Mouse (Mus musculus) ES-E14 (cell line): ENCODE data around the gene Uts2b. TPM values are rescaled to one million over a fixed set of nuclear protein-coding genes. Genes with fewer than 3 reads are reported as not detected.
"Not testable (repeated sequence)": the region's sequence is repeated elsewhere in the genome, so short reads cannot be mapped to it uniquely, and the experiment has no call there.

Experiments
- DNase-seq: peaks from one replicate; pipeline ENCODE4 v3.0.0-alpha.2; 2013; ENCODE audit warnings: low read depth, low spot score
- H3K27ac ChIP-seq: 2 replicates; pipeline ENCODE4 v1.5.1; 2012; ENCODE audit warnings: low read depth, mild to moderate bottlenecking, low read length, moderate library complexity, mixed read lengths; ENCODE audit not compliant: poor library complexity, insufficient read depth, severe bottlenecking
- H3K36me3 ChIP-seq: 2 replicates; pipeline ENCODE4 v1.6.1; 2012; ENCODE audit warnings: mild to moderate bottlenecking, low read length, moderate library complexity, mixed read lengths; ENCODE audit not compliant: control insufficient read depth, poor library complexity, insufficient read depth, severe bottlenecking
- H3K4me1 ChIP-seq, 2 experiments: fragments of 150-350 bp in 1 of 2; sonication (generic) in 1 of 2; 2 replicates each; pipeline ENCODE4 v1.6.1; 2012; ENCODE audit warnings: low read length in 2 of 2, mild to moderate bottlenecking in 1 of 2, mixed read lengths in 1 of 2; ENCODE audit not compliant: control insufficient read depth in 2 of 2, insufficient read depth in 2 of 2, poor library complexity in 1 of 2
- H3K4me3 ChIP-seq, 2 experiments: fragments of 150-350 bp in 1 of 2; sonication (generic) in 1 of 2; 2 replicates each; pipeline ENCODE4 v1.5.1; 2012; ENCODE audit warnings: low read length in 2 of 2, low read depth in 1 of 2, mild to moderate bottlenecking in 1 of 2, mixed read lengths in 1 of 2; ENCODE audit not compliant: insufficient read depth in 1 of 2, poor library complexity in 1 of 2, severe bottlenecking in 1 of 2
- H3K9ac ChIP-seq: 2 replicates; pipeline ENCODE4 v1.6.1; 2012; ENCODE audit warnings: low read depth, mild to moderate bottlenecking, low read length, mixed read lengths; ENCODE audit not compliant: poor library complexity, insufficient read depth, severe bottlenecking
- H3K9me3 ChIP-seq: fragments of 150-350 bp; sonication (generic); 2 replicates; pipeline ENCODE4 v1.6.1; 2012; ENCODE audit warnings: low read depth, mild to moderate bottlenecking, low read length; ENCODE audit not compliant: control insufficient read depth, insufficient read depth
- CHD2 ChIP-seq: IDR thresholded peaks from 2 replicates; pipeline ENCODE4 v1.6.1; 2014; ENCODE audit warnings: mild to moderate bottlenecking, low read depth, low read length, inconsistent platforms
- HCFC1 ChIP-seq: IDR thresholded peaks from 2 replicates; pipeline ENCODE4 v1.6.1; 2012; ENCODE audit warnings: low read length, inconsistent platforms, borderline replicate concordance; ENCODE audit not compliant: insufficient read depth
- MAFK ChIP-seq: IDR thresholded peaks from 2 replicates; pipeline ENCODE4 v1.6.1; 2014; ENCODE audit warnings: mild to moderate bottlenecking, low read depth, low read length, inconsistent platforms; ENCODE audit not compliant: insufficient read depth
- ZC3H11A ChIP-seq: IDR thresholded peaks from 2 replicates; pipeline ENCODE4 v1.6.1; 2012; ENCODE audit warnings: low read depth, mild to moderate bottlenecking, inconsistent platforms, low read length, borderline replicate concordance
- ZNF384 ChIP-seq: IDR thresholded peaks from 2 replicates; pipeline ENCODE4 v1.6.1; 2012; ENCODE audit warnings: low read depth, low read length, inconsistent platforms
- in situ Hi-C, 2 experiments: fragments of 600-800 bp; cut with MboI; formaldehyde crosslinking; loops; one replicate each; pipeline ENCODE4 v1.15.1; 2025; ENCODE audit warnings: low sequenced_read_pairs in 2 of 2, inconsistent platforms in 1 of 2; ENCODE audit not compliant: unreplicated experiment in 2 of 2
- total RNA-seq: library from RNA; depleted of rRNA; stranded (reverse); fragments of 300-350 nt; gene quantifications from 2 replicates; pipeline ENCODE4 v1.2.3, GENCODE M21; 2012; rRNA removed

Gene Uts2b
- total RNA-seq, 1 experiment, result 0.76 TPM

DNA sequence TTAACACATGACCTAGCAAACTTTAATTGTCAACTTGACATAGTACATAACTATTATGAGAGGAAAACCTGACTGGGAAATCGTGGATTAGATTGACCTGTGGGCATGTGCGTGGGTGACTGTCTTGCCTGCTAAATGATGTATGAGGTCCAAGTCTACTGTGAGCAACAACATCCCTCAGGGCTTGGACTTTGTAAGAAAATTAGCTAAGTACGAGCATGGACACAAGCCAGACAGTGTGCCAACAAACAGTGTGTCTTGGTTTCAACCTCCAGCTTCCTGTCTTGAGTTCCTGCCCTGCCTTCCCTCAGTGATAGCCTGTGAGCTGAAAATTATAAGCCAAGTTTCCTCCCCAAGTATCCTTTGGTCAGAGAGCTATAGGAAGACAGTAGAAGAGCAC is 22.5 kb downstream of the Uts2b start:
- H3K9me3 ChIP-seq, result no peaks in the 10 kb centered on the region
- TF ChIP-seq CHD2, result no peak
- in situ Hi-C loops, result no loop called here

DNA sequence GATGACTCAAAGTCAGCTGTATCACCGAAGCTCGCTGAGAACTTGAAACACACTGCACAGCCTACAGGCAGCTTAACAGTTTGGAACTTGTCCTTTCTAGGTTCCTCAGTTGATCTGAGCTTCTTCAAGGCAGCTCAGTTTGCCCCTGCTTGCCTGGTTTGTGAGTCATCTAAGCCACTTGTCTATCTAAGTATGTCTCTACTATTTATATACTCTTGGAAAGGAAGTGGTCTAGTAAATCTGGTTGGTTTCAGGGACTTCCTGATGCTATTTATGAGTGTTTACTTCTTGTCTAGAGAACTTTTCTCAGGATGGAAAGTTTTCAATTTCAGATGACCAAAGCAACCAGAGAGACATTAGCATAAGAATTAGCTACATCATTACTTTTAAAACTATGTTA is 43.6 kb downstream of the Uts2b start:
- Histone ChIP-seq H3K36me3 (no peaks in the 10 kb centered on the region), H3K4me1 (no peaks in the 10 kb centered on the region), H3K9me3 (no peaks in the 10 kb centered on the region), H3K4me3 (no peak overlapping the region), H3K27ac (no peak overlapping the region), H3K9ac (no peak overlapping the region)
- DNase-seq, result no peak
- in situ Hi-C loops, result no loop called here
- TF ChIP-seq MAFK, result no peak

More for the DNA sequence above, 22.5 kb downstream of the Uts2b start:
- H3K4me1 ChIP-seq, result no peaks in the 10 kb centered on the region
- H3K9ac ChIP-seq, result no peak overlapping the region
- H3K36me3 ChIP-seq, result no peaks in the 10 kb centered on the region
- DNase-seq, result no peak
- H3K27ac ChIP-seq, result no peak overlapping the region
- no peak overlapping the region for H3K4me3 ChIP-seq

DNA sequence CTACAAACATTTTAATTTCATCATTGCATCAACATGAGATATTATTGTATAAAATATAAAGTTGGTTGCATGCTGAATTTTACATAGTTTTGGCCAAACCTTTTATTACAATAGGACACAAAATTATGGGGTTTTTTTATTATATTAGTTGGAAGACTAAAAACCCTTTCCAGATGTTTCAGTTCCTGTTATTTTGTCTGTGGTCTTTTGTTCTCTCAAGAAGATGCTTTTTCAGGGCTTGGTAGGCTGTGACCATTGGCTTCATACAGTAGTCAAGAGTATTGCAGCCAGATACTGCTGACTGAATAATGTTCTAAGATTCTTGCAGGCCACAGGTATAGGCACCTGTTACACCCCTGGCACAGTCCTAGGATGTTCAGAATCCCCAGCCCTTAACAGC is 48.0 kb downstream of the Uts2b start:
- Histone ChIP-seq H3K9ac (no peak overlapping the region), H3K36me3 (no peaks in the 10 kb centered on the region), H3K9me3 (no peaks in the 10 kb centered on the region), H3K27ac (no peak overlapping the region), H3K4me1 (no peaks in the 10 kb centered on the region), H3K4me3 (no peak overlapping the region)
- TF ChIP-seq CHD2, result no peak
- no peak for TF ChIP-seq MAFK
- TF ChIP-seq ZNF384, result no peak
- no peak for TF ChIP-seq HCFC1
- no peak for DNase-seq
- in situ Hi-C loops, result no loop called here

DNA sequence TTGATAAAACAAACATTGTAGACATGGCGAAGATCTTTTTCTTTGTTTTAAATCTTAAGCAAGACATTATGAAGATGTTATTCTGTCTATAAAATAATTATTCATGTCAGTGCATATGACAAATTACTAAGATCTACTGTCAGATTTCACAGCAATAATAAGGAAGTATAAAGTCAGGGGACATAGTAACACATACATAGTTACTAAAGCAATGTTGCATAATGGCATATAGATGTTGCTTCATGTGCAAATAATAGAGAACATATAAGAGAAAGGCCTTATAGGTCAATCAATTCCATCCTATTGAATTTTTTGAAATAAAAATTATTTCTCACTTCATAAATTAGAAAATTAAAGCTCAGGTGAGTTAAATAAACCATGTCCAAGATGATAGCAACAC is 50.9 kb downstream of the Uts2b start:
- DNase-seq, result no peak
- Histone ChIP-seq H3K9me3 (no peaks in the 10 kb centered on the region), H3K4me3 (no peak overlapping the region), H3K9ac (no peak overlapping the region), H3K4me1 (no peaks in the 10 kb centered on the region), H3K36me3 (no peaks in the 10 kb centered on the region), H3K27ac (no peak overlapping the region)
- TF ChIP-seq ZC3H11A (no peak), HCFC1 (no peak), ZNF384 (no peak), MAFK (no peak), CHD2 (no peak)
- in situ Hi-C loops, result no loop called here

DNA sequence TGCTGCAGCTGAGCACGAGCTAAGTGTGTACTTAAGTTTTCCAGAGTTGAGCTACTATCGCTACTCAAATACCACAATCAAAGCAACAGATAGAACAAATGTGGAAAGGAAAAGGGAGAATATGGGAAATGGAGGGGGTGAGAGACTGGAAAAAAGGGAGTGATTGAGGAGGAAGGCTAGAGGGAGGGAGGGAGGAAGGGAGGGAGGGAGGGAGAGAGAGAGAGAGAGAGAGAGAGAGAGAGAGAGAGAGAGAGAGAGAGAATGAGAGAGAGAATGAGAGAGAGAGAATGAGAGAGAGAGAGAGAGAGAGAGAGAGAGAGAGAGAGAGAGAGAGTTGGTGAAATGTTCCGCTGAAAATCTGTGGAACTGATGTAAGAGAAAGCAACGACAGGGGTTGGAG is 62.9 kb downstream of the Uts2b start, which contains the start of gene Ostn:
Gene Ostn, plus strand, starts transcription at position 301 of the 400 bp plus-strand sequence.
- H3K27ac ChIP-seq, in situ Hi-C loops, H3K9ac ChIP-seq, H3K36me3 ChIP-seq, DNase-seq, H3K4me1 ChIP-seq, H3K9me3 ChIP-seq, H3K4me3 ChIP-seq: not testable (repeated sequence)

Other genes with a start within 250 kb of the Uts2b start
- gene Ostn, start 62.8 kb downstream of the Uts2b start, total RNA-seq, result not detected in 2 replicates
- gene Ccdc50, start 18.6 kb upstream of the Uts2b start, total RNA-seq, result 32.0 and 32.2 TPM in 2 replicates